Mouse (Mus musculus) ES-E14 (cell line): Measurements from ENCODE around the gene Col4a2. TPM values are rescaled to one million over a fixed set of nuclear protein-coding genes. Genes with fewer than 3 reads are reported as not detected.

ENCODE experiments used
- DNase-seq: peaks from one replicate; pipeline ENCODE4 v3.0.0-alpha.2; 2013; ENCODE audit warnings: low read depth, low spot score
- H3K27ac ChIP-seq: 2 replicates; pipeline ENCODE4 v1.5.1; 2012; ENCODE audit warnings: low read depth, mild to moderate bottlenecking, low read length, moderate library complexity, mixed read lengths; ENCODE audit not compliant: poor library complexity, insufficient read depth, severe bottlenecking
- H3K36me3 ChIP-seq: 2 replicates; pipeline ENCODE4 v1.6.1; 2012; ENCODE audit warnings: mild to moderate bottlenecking, low read length, moderate library complexity, mixed read lengths; ENCODE audit not compliant: control insufficient read depth, poor library complexity, insufficient read depth, severe bottlenecking
- H3K4me1 ChIP-seq, 2 experiments: fragments of 150-350 bp in 1 of 2; sonication (generic) in 1 of 2; 2 replicates each; pipeline ENCODE4 v1.6.1; 2012; ENCODE audit warnings: low read length in 2 of 2, mild to moderate bottlenecking in 1 of 2, mixed read lengths in 1 of 2; ENCODE audit not compliant: control insufficient read depth in 2 of 2, insufficient read depth in 2 of 2, poor library complexity in 1 of 2
- H3K4me3 ChIP-seq, 2 experiments: fragments of 150-350 bp in 1 of 2; sonication (generic) in 1 of 2; 2 replicates each; pipeline ENCODE4 v1.5.1; 2012; ENCODE audit warnings: low read length in 2 of 2, low read depth in 1 of 2, mild to moderate bottlenecking in 1 of 2, mixed read lengths in 1 of 2; ENCODE audit not compliant: insufficient read depth in 1 of 2, poor library complexity in 1 of 2, severe bottlenecking in 1 of 2
- H3K9ac ChIP-seq: 2 replicates; pipeline ENCODE4 v1.6.1; 2012; ENCODE audit warnings: low read depth, mild to moderate bottlenecking, low read length, mixed read lengths; ENCODE audit not compliant: poor library complexity, insufficient read depth, severe bottlenecking
- H3K9me3 ChIP-seq: fragments of 150-350 bp; sonication (generic); 2 replicates; pipeline ENCODE4 v1.6.1; 2012; ENCODE audit warnings: low read depth, mild to moderate bottlenecking, low read length; ENCODE audit not compliant: control insufficient read depth, insufficient read depth
- CHD2 ChIP-seq: IDR thresholded peaks from 2 replicates; pipeline ENCODE4 v1.6.1; 2014; ENCODE audit warnings: mild to moderate bottlenecking, low read depth, low read length, inconsistent platforms
- HCFC1 ChIP-seq: IDR thresholded peaks from 2 replicates; pipeline ENCODE4 v1.6.1; 2012; ENCODE audit warnings: low read length, inconsistent platforms, borderline replicate concordance; ENCODE audit not compliant: insufficient read depth
- MAFK ChIP-seq: IDR thresholded peaks from 2 replicates; pipeline ENCODE4 v1.6.1; 2014; ENCODE audit warnings: mild to moderate bottlenecking, low read depth, low read length, inconsistent platforms; ENCODE audit not compliant: insufficient read depth
- ZC3H11A ChIP-seq: IDR thresholded peaks from 2 replicates; pipeline ENCODE4 v1.6.1; 2012; ENCODE audit warnings: low read depth, mild to moderate bottlenecking, inconsistent platforms, low read length, borderline replicate concordance
- ZNF384 ChIP-seq: IDR thresholded peaks from 2 replicates; pipeline ENCODE4 v1.6.1; 2012; ENCODE audit warnings: low read depth, low read length, inconsistent platforms
- in situ Hi-C, 2 experiments: fragments of 600-800 bp; cut with MboI; formaldehyde crosslinking; loops; one replicate each; pipeline ENCODE4 v1.15.1; 2025; ENCODE audit warnings: low sequenced_read_pairs in 2 of 2, inconsistent platforms in 1 of 2; ENCODE audit not compliant: unreplicated experiment in 2 of 2
- total RNA-seq: library from RNA; depleted of rRNA; stranded (reverse); fragments of 300-350 nt; gene quantifications from 2 replicates; pipeline ENCODE4 v1.2.3, GENCODE M21; 2012

Col4a2 gene
- total RNA-seq, 1 experiment, result 102 TPM

DNA sequence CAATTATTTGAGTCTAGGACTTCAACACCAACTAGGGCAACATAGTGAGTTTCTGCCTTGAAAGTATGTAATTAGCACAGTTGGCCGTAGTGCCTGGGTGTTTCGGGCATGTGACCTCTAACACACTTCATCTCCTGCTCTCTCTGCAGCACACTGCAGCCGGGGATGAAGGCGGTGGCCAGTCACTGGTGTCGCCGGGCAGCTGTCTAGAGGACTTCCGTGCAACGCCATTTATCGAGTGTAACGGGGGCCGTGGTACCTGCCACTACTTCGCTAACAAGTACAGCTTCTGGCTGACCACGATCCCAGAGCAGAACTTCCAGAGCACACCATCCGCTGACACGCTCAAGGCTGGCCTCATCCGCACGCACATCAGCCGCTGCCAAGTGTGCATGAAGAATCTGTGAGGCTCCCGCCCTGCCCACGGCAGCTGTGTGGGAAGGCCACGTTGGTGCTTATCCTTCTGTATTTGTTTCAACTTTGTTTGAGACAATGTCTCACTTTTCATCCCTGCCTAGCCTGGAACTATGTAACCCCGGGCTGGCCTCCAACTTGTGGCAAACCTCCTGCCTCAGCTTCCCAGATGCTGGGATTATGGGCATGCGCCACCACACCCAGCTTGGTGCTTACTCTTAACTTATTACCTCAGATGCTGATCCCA, 135.4 kb downstream of the Col4a2 start:
- in situ Hi-C loops, result no loop called here
- H3K36me3 ChIP-seq, result no peaks in the 10 kb centered on the region

DNA sequence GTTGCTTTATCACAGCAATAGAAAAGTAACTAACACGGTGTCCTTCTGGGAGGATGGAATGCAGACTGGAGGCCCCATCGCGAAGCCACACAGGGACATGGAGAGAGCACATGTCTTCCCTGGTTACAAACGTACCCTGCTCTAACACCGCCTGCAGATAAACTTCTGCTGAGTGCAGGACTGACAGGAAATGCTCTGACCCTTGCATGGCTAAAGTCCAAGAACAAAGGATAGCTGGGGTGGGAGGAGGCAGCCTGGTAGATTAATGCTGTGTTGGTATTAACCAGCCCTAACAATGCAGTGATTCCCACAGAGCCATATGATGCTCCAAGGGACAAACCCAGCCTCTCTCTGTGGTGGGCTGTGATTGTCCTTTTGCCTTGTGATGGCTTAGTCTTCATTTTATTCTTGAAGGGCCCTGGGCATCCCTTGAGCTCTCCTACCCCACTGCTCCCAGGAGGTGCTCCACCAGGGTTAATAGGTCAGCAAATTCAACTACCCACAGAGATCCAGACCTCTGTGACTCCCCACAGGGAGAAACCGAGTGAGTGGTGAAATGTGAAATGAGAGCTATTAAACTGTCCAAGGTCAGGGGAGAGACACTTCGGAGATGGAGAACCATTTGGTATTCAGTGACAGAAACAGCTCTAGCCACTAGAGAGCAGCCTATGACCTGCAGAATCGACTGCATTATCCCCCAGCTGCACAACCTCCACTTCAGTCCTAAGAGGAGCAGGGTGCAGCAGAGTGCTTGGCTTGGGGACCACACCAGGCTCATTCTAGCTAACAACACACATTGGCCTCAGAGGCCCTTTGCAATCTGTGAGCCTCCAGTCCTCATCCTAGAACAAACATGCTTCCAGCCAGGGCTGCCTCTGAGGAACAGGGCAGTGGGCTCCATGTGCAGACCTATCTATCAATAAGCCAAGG, 137.8 kb downstream of the Col4a2 start:
- no peaks in the 10 kb centered on the region for H3K9me3 ChIP-seq
- H3K36me3 ChIP-seq, result no peaks in the 10 kb centered on the region
- no peak for TF ChIP-seq ZC3H11A
- TF ChIP-seq CHD2, result no peak
- TF ChIP-seq HCFC1, result no peak
- in situ Hi-C loops, result no loop called here
- H3K9ac ChIP-seq, result no peak overlapping the region
- no peak overlapping the region for H3K4me3 ChIP-seq
- H3K27ac ChIP-seq, result no peak overlapping the region
- no peak for DNase-seq
- H3K4me1 ChIP-seq, result no peaks in the 10 kb centered on the region

More for the DNA sequence above, 135.4 kb downstream of the Col4a2 start:
- TF ChIP-seq ZNF384, result no peak
- no peak for TF ChIP-seq CHD2
- no peak for TF ChIP-seq HCFC1
- no peak for TF ChIP-seq MAFK
- TF ChIP-seq ZC3H11A, result no peak
- Histone ChIP-seq H3K27ac (no peak overlapping the region), H3K4me1 (no peaks in the 10 kb centered on the region), H3K9ac (no peak overlapping the region), H3K9me3 (no peaks in the 10 kb centered on the region), H3K4me3 (no peak overlapping the region)
- DNase-seq, result no peak

DNA sequence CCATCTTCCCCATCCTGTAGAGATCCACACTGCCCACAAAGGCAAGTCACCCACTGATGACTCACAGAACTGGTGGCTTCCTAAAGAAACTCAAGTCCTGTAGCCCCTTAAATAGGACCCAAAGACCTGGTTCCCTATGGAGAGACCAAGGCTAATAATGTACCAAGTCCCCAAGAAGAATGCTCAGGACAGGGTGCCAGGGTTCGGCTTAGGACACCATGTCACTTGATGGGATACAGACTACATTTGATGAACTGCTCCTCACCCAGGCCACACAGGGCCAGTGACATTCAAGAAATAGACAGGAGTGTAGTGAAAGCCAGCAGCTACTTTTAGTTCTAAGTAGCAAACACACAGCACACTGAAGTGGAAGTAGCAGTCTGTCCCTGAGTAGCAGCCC, 139.5 kb downstream of the Col4a2 start:
- no peak overlapping the region for H3K9ac ChIP-seq
- H3K4me1 ChIP-seq, result no peaks in the 10 kb centered on the region
- in situ Hi-C loops, result no loop called here
- H3K36me3 ChIP-seq, result no peaks in the 10 kb centered on the region
- DNase-seq, result no peak
- no peak overlapping the region for H3K4me3 ChIP-seq
- TF ChIP-seq CHD2 (no peak), HCFC1 (no peak), ZNF384 (no peak), ZC3H11A (no peak), MAFK (no peak)
- no peak overlapping the region for H3K27ac ChIP-seq
- H3K9me3 ChIP-seq, result no peaks in the 10 kb centered on the region

GRCm38 (mm10) chr8:11452559-11452958, 140.0 kb downstream of the Col4a2 start:
- Histone ChIP-seq H3K4me1 (no peaks in the 10 kb centered on the region), H3K9me3 (no peaks in the 10 kb centered on the region), H3K4me3 (no peak overlapping the region), H3K27ac (no peak overlapping the region), H3K36me3 (no peaks in the 10 kb centered on the region), H3K9ac (no peak overlapping the region)
- TF ChIP-seq ZNF384 (no peak), ZC3H11A (no peak), MAFK (no peak), CHD2 (no peak), HCFC1 (no peak)
- no peak for DNase-seq
- in situ Hi-C loops, result no loop called here
